In genomic region chr15:19360650-19361049, GRCm38 (mm10) we compare ENCODE assay signal across 10 mouse cellular contexts.
DNase-seq lines count a peak whose midpoint lies in the region; ATAC-seq and TF ChIP-seq lines count a peak whose summit lies in the region.
"Had no signal": no experiment of that assay in that cellular context is flagged by ENCODE, and none has a peak within 500 bp of the region (broad histone marks: within the 10 kb centered on the region; RNA-seq: fewer than 3 reads in every experiment).

No protein-coding gene starts in this region.

- H3K4me1 ChIP-seq in cerebellum, adult 2 months (ENCODE audit: control insufficient read depth, insufficient read depth, low read length): no peaks in the 10 kb centered on the region
- H3K4me1 ChIP-seq in neural tube, embryonic 11.5 days (ENCODE audit: control insufficient read depth, insufficient read depth, low read length): no peaks in the 10 kb centered on the region
- H3K4me1 ChIP-seq: embryonic facial prominence, embryonic 12.5 days; limb, embryonic 12.5 days had no signal

- no peak overlapping the region for H3K9ac ChIP-seq in neural tube, embryonic 11.5 days (ENCODE audit: low read length)
- H3K9ac ChIP-seq: embryonic facial prominence, embryonic 12.5 days; limb, embryonic 12.5 days had no signal

- 28% methylated on average over 3 of the region's 3 CpGs for WGBS in cerebellum, adult 2 months
- 43% methylated on average over 3 of the region's 3 CpGs for WGBS in neural tube, embryonic 11.5 days

- no peak overlapping the region for H3K4me3 ChIP-seq in cerebellum, adult 2 months (replicated peaks; ENCODE audit: insufficient read depth, low read depth, low read length)
- H3K4me3 ChIP-seq in neural tube, embryonic 11.5 days (ENCODE audit: low read depth, low read length): no peak overlapping the region
- no peak overlapping the region for H3K4me3 ChIP-seq in left cerebral cortex, adult 2 months
- H3K4me3 ChIP-seq: embryonic facial prominence, embryonic 12.5 days; limb, embryonic 12.5 days had no signal

- no peak overlapping the region for H3K4me2 ChIP-seq in neural tube, embryonic 11.5 days (ENCODE audit: low read depth)
- H3K4me2 ChIP-seq: embryonic facial prominence, embryonic 12.5 days; limb, embryonic 12.5 days had no signal

- intact Hi-C loops in left cerebral cortex, adult 2 months (cut with DNase I): no loop called here

- H3K9me3 ChIP-seq in neural tube, embryonic 11.5 days (ENCODE audit: control insufficient read depth, low read length): no peaks in the 10 kb centered on the region
- H3K9me3 ChIP-seq: embryonic facial prominence, embryonic 12.5 days; limb, embryonic 12.5 days had no signal

- no peak for TF ChIP-seq POLR2A in cerebellum, adult 2 months (IDR thresholded peaks at IDR 0.05; ENCODE audit: borderline replicate concordance, insufficient read depth, low read length)

- no peak for DNase-seq in cerebellum, adult 2 months
- DNase-seq in cerebellum, adult 9-11 months: no peak
- peak; percentile 25 for DNase-seq in neural tube, embryonic 11.5 days (ENCODE audit: low spot score)
- no peak for DNase-seq in neural tube, embryonic 10.5 days (ENCODE audit: extremely low spot score, low spot score)
- peak; percentile 28 to 43 for DNase-seq in left cerebral cortex, adult 2 months (ENCODE audit: extremely low spot score in 1 of 2, low spot score in 2 of 2)
- DNase-seq in spleen, postnatal 36 days (ENCODE audit: low spot score in 2 of 2): no peak
- no peak for DNase-seq in testis, postnatal 10 days (ENCODE audit: low spot score)
- DNase-seq in natural killer cell, adult 2 months (ENCODE audit: low spot score in 2 of 2): no peak

- no peaks in the 10 kb centered on the region for H3K36me3 ChIP-seq in neural tube, embryonic 11.5 days (ENCODE audit: control insufficient read depth, insufficient read depth, low read length)
- H3K36me3 ChIP-seq: embryonic facial prominence, embryonic 12.5 days; limb, embryonic 12.5 days had no signal

- no peaks in the 10 kb centered on the region; the same call in 1 of the 2 replicates for H3K27me3 ChIP-seq in cerebellum, adult 2 months (ENCODE audit: control insufficient read depth, insufficient read depth, low read length)
- H3K27me3 ChIP-seq in neural tube, embryonic 11.5 days (ENCODE audit: control insufficient read depth, insufficient read depth, low read length): no peaks in the 10 kb centered on the region
- H3K27me3 ChIP-seq: embryonic facial prominence, embryonic 12.5 days; limb, embryonic 12.5 days had no signal

- no peak; the same call in 1 of the 2 replicates for ATAC-seq in neural tube, embryonic 11.5 days (ENCODE audit: insufficient read depth, low FRiP score, low TSS enrichment)

- no peak overlapping the region for H3K27ac ChIP-seq in cerebellum, adult 2 months (ENCODE audit: insufficient read depth, low read length)
- H3K27ac ChIP-seq in neural tube, embryonic 11.5 days (ENCODE audit: low read depth, low read length): no peak overlapping the region
- H3K27ac ChIP-seq in left cerebral cortex, adult 2 months: no peak overlapping the region
- H3K27ac ChIP-seq: embryonic facial prominence, embryonic 12.5 days; limb, embryonic 12.5 days had no signal

- 0 out of 2 replicates have a peak, but pooled peaks have one; percentile 9 for TF ChIP-seq CTCF in cerebellum, adult 2 months (IDR thresholded peaks at IDR 0.05; ENCODE audit: borderline replicate concordance, insufficient read depth, low read depth, low read length)
- peak; percentile 55 for TF ChIP-seq CTCF in left cerebral cortex, adult 2 months (IDR thresholded peaks at IDR 0.05)

Comparison
In these comparisons a context has a peak if more than half of its experiments do, and no peak if none do; other contexts are left out.
1. DNase-seq: peak in neural tube, embryonic 11.5 days (single experiment) and left cerebral cortex, adult 2 months (2 of 2); none in cerebellum, adult 2 months (0 of 2), cerebellum, adult 9-11 months (single experiment), neural tube, embryonic 10.5 days (single experiment), spleen, postnatal 36 days (0 of 2), testis, postnatal 10 days (single experiment) and natural killer cell, adult 2 months (0 of 2).